Mouse (Mus musculus) lung, postnatal 0 days (tissue): ENCODE data around the gene Ssbp3.

Source experiments
- CTCF ChIP-seq: IDR thresholded peaks from 2 replicates; pipeline ENCODE4 v1.5.1; 2016; ENCODE audit warnings: antibody characterized with exemption, mild to moderate bottlenecking
- EP300 ChIP-seq: IDR thresholded peaks from 2 replicates; pipeline ENCODE4 v1.6.1; 2016; ENCODE audit warnings: antibody characterized with exemption, mild to moderate bottlenecking, control low read depth

DNA sequence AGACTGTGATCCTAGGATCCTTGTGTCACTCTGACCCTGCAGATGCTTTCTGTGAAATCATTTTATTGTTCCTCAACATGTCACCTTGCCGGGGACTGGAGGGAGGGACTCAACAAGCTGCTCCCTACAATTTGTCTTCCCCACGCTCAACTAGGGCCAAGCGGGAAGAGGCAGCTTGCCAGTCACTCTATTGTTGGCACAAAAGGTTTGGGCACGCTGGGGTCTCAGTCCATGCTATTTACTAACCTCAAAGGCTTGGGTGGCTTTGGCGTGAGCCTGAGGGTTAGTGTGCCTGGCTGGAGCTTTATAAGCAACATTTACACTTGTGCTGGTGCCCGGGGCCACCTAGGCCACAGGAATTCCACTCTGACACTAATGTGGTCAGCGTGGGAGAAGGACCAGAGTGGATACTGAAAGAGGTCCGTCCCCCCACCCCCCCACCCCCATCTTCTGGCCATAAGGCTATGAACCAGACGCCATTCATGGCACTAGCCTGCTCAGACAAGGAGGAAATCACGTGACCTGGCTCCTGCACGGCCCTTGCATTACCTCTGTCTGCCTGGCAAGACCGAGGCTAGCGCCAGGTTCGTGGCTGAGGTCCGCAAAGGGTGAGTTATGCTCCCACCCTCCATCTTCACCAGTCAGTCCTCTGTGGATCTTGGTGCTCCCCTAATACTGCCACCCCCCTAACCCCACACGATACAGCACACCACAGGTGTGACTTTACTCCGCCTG lies 188.5 kb downstream of the Ssbp3 start:
- TF ChIP-seq EP300 (no peak), CTCF (no peak)
